Mouse (Mus musculus): ENCODE data around the gene Zc3h10. TPM values are rescaled to one million over a fixed set of nuclear protein-coding genes. Genes with fewer than 3 reads are reported as not detected.
A peak's percentile ranks its signal among the peaks of the same experiment; 100 is the strongest.

Gene Zc3h10
- polyA plus RNA-seq (2012; rRNA removed): 17.4 and 19.9 TPM in 2 replicates

DNA sequence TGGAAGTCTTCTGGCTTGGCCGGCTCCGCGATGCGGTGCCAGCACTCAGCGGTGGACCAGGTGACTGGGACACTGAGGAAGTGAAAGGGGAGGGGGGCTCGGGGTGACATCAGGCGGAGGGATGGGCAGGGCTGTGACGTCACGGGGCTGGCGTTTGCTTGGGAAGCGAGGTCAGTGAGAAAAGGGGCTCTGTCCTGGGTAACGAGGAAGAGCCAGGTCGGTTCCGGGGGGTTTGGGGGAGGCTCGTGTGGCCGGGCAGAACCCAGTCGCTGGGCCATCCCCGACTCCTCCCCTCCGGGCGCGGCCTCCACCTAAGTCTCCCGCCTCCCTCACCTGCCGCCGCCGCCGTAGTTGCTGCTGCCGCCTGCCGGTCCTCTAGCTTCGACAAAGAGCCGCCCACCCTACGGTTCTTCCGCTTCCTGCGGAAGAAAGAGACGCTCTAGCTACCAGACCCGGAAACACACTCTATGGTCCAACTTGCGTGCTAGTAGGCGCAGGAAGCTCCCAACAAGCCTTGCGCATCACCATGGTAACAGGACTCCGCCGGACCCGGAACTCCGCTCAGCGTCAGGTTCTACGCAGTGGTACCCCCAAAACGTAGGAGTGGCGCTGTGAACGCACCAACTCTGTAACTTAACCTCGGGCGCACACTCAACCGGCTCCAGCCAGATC is at the start of gene Zc3h10:
Gene Zc3h10 (minus strand): TSS at position 414 of the 672 bp plus-strand sequence.
- Histone ChIP-seq H3K36me3 (ENCODE audit: control insufficient read depth, insufficient read depth, low read length) (peaks cover 23% of the 10 kb centered on the region), H3K27me3 (ENCODE audit: control insufficient read depth, insufficient read depth, low read length) (no peaks in the 10 kb centered on the region), H3K4me1 (ENCODE audit: control insufficient read depth, insufficient read depth, insufficient read length) (peaks cover 2% of the 10 kb centered on the region), H3K4me3 (ENCODE audit: extremely low read depth, insufficient read depth, insufficient read length) (peak within 1 kb of the TSS; percentile 73), H3K27ac (ENCODE audit: insufficient read depth, low read length) (peak within 1 kb of the TSS; percentile 91)
- TF ChIP-seq POLR2A (IDR thresholded peaks at IDR 0.05; ENCODE audit: low read depth, low read length) (peak; percentile 23), CTCF (IDR thresholded peaks at IDR 0.05; ENCODE audit: extremely low read depth, insufficient read depth, insufficient read length, insufficient replicate concordance) (no peak)
- WGBS: 1% methylated on average over 50 of the region's 50 CpGs
- peak; percentile 92 to 99 for DNase-seq (ENCODE audit: low read depth in 1 of 2, low spot score in 2 of 2)

GRCm38 (mm10) chr10:128592797-128593196 is 45.2 kb upstream of the Zc3h10 start:
- DNase-seq (ENCODE audit: low read depth in 1 of 2, low spot score in 2 of 2): no peak
- no peaks in the 10 kb centered on the region for H3K36me3 ChIP-seq (ENCODE audit: control insufficient read depth, insufficient read depth, low read length)
- TF ChIP-seq POLR2A (IDR thresholded peaks at IDR 0.05; ENCODE audit: low read depth, low read length) (no peak), CTCF (IDR thresholded peaks at IDR 0.05; ENCODE audit: extremely low read depth, insufficient read depth, insufficient read length, insufficient replicate concordance) (no peak)

DNA sequence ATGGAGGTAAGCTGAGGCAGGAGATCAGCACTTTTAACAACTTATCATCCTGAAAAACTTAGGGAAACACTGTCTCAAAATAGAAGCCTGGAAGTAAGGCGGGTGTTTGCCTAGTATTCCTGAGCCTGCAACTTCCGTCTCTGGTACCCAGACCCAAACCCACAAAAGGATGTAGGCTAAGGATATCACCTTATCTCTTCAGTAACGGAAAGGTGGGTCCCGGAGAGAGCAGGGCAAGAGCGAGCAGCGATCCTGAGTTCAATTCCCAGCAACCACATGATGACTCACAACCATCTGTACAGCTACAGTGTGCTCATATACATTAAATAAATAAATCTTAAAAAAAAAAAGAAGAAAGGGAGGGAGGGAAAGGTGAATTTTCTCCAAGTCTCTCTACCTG is 43.9 kb upstream of the Zc3h10 start:
- Histone ChIP-seq H3K27me3 (ENCODE audit: control insufficient read depth, insufficient read depth, low read length) (peaks cover 11% of the 10 kb centered on the region), H3K36me3 (ENCODE audit: control insufficient read depth, insufficient read depth, low read length) (no peaks in the 10 kb centered on the region), H3K4me1 (ENCODE audit: control insufficient read depth, insufficient read depth, insufficient read length) (peaks cover 6% of the 10 kb centered on the region), H3K27ac (ENCODE audit: insufficient read depth, low read length) (no peak overlapping the region), H3K4me3 (ENCODE audit: extremely low read depth, insufficient read depth, insufficient read length) (no peak overlapping the region)
- TF ChIP-seq CTCF (IDR thresholded peaks at IDR 0.05; ENCODE audit: extremely low read depth, insufficient read depth, insufficient read length, insufficient replicate concordance): no peak
- no peak for TF ChIP-seq POLR2A (IDR thresholded peaks at IDR 0.05; ENCODE audit: low read depth, low read length)
- no peak for DNase-seq (ENCODE audit: low read depth in 1 of 2, low spot score in 2 of 2)
- 83% methylated on average over 6 of the region's 6 CpGs for WGBS

More at GRCm38 (mm10) chr10:128592797-128593196, 45.2 kb upstream of the Zc3h10 start:
- Histone ChIP-seq H3K27me3 (ENCODE audit: control insufficient read depth, insufficient read depth, low read length) (peaks cover 11% of the 10 kb centered on the region), H3K27ac (ENCODE audit: insufficient read depth, low read length) (no peak overlapping the region), H3K4me3 (ENCODE audit: extremely low read depth, insufficient read depth, insufficient read length) (no peak overlapping the region), H3K4me1 (ENCODE audit: control insufficient read depth, insufficient read depth, insufficient read length) (peaks cover 6% of the 10 kb centered on the region)
- WGBS: 75% methylated on average over 5 of the region's 5 CpGs

- Histone ChIP-seq H3K4me3 (ENCODE audit: extremely low read depth, insufficient read depth, insufficient read length) (peak overlapping the region; percentile 66), H3K36me3 (ENCODE audit: control insufficient read depth, insufficient read depth, low read length) (no peaks in the 10 kb centered on the region), H3K27me3 (ENCODE audit: control insufficient read depth, insufficient read depth, low read length) (peaks cover 11% of the 10 kb centered on the region), H3K4me1 (ENCODE audit: control insufficient read depth, insufficient read depth, insufficient read length) (peaks cover 6% of the 10 kb centered on the region), H3K27ac (ENCODE audit: insufficient read depth, low read length) (no peak overlapping the region)
- TF ChIP-seq CTCF (IDR thresholded peaks at IDR 0.05; ENCODE audit: extremely low read depth, insufficient read depth, insufficient read length, insufficient replicate concordance): peak; percentile 57; the same call in 1 of the 2 replicates
- no peak for TF ChIP-seq POLR2A (IDR thresholded peaks at IDR 0.05; ENCODE audit: low read depth, low read length)
- under 1% methylated on average over 42 of the region's 43 CpGs for WGBS
- DNase-seq (ENCODE audit: low read depth in 1 of 2, low spot score in 2 of 2): peak in 1 of 2 experiments; percentile 51
Observed at GRCm38 (mm10) chr10:128590193-128590690, 42.7 kb upstream of the Zc3h10 start.

GRCm38 (mm10) chr10:128589464-128590192 is 42.1 kb upstream of the Zc3h10 start, which contains the start of gene Erbb3:
Gene Erbb3, minus strand, starts transcription at chr10:128589652.
- Histone ChIP-seq H3K4me3 (ENCODE audit: extremely low read depth, insufficient read depth, insufficient read length) (peak within 1 kb of the TSS; percentile 66), H3K27me3 (ENCODE audit: control insufficient read depth, insufficient read depth, low read length) (peaks cover 11% of the 10 kb centered on the region), H3K36me3 (ENCODE audit: control insufficient read depth, insufficient read depth, low read length) (no peaks in the 10 kb centered on the region), H3K4me1 (ENCODE audit: control insufficient read depth, insufficient read depth, insufficient read length) (peaks cover 6% of the 10 kb centered on the region), H3K27ac (ENCODE audit: insufficient read depth, low read length) (no peak within 1 kb of the TSS)
- under 1% methylated on average over 42 of the region's 43 CpGs for WGBS
- TF ChIP-seq POLR2A (IDR thresholded peaks at IDR 0.05; ENCODE audit: low read depth, low read length) (no peak), CTCF (IDR thresholded peaks at IDR 0.05; ENCODE audit: extremely low read depth, insufficient read depth, insufficient read length, insufficient replicate concordance) (no peak)
- DNase-seq (ENCODE audit: low read depth in 1 of 2, low spot score in 2 of 2): peak in 1 of 2 experiments; percentile 8

DNA sequence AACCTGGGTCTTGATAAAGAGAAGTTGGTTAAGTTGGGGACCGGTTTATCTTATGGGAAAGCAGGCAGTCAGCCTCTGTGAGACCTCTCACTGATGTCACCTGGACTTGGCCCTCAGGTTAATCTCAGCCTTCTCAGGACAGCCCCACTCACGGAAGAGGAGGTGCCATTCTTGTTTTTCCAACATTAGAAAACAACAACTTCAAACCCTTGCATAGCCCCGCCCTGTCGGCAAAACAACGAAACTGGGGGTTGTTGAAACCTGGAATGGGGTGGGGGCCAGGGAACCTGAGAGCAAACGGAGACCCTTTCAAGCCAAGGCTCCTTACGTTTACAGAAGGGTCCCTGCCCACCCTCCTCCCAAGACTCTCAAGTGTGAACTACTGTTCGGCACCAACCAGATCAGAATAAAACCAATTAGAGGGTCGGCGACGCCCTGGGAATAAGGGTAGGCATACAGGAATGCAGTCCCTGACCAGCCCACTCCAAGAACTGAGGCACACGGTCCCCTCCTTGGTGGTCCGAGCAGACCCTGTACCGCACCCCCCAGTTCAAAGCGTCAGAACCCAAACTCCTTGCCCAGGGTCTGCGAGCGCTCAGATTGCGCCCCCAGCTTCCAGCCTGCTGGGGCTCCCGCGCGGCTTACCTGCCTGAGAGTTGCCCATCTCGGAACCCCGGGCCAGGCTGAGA is 41.3 kb upstream of the Zc3h10 start:
- H3K27me3 ChIP-seq (ENCODE audit: control insufficient read depth, insufficient read depth, low read length): peaks cover 11% of the 10 kb centered on the region
- peak overlapping the region; percentile 66 for H3K4me3 ChIP-seq (ENCODE audit: extremely low read depth, insufficient read depth, insufficient read length)
- no peak overlapping the region for H3K27ac ChIP-seq (ENCODE audit: insufficient read depth, low read length)
- no peaks in the 10 kb centered on the region for H3K36me3 ChIP-seq (ENCODE audit: control insufficient read depth, insufficient read depth, low read length)
- 15% methylated on average over 23 of the region's 23 CpGs for WGBS
- TF ChIP-seq POLR2A (IDR thresholded peaks at IDR 0.05; ENCODE audit: low read depth, low read length) (no peak), CTCF (IDR thresholded peaks at IDR 0.05; ENCODE audit: extremely low read depth, insufficient read depth, insufficient read length, insufficient replicate concordance) (no peak)
- H3K4me1 ChIP-seq (ENCODE audit: control insufficient read depth, insufficient read depth, insufficient read length): peaks cover 6% of the 10 kb centered on the region
- no peak for DNase-seq (ENCODE audit: low read depth in 1 of 2, low spot score in 2 of 2)
